Mouse (Mus musculus) left cerebral cortex, adult 8-10 months (tissue): Measurements from ENCODE around the gene Capn2. TPM values are rescaled to one million over a fixed set of nuclear protein-coding genes. Genes with fewer than 3 reads are reported as not detected.

Source experiments
- DNase-seq, 2 experiments: peaks; one replicate each; pipeline ENCODE4 v3.0.0; 2022; ENCODE audit warnings: low spot score in 2 of 2
- total RNA-seq, 4 experiments: library from RNA; stranded (reverse); gene quantifications; 2 replicates each; pipeline ENCODE4 v1.2.4; 2022

Gene Capn2
- total RNA-seq, 4 experiments from 2014 or later, result 66.6 to 73.1 (median 71.6) TPM

DNA sequence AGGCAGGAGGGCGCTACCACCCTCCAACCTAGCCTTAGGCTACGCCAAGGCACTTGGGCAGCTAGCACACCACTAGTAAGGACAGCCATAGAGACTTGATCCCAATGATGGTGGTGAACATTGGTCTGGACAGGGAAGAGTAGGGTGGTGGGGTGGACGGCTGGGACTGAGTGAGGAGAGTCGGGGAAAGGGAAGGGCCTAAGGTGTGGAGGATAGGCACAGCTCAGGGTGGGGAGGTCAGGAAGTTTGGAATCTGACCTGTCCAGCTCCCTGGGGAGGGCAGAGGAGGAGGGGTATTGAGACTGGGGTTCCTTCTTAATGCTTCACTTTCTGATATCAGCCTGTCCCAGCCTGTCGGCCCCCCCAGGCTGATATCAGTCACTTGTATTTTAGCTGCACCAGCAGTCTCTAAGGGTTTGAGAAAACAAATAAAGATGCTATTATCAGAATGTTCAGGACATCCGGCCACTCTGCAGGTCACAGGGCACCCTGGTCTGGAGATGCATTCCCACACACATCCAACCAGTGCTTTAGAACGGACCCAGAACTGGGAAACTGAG, 14.8 kb downstream of the Capn2 start:
- no peak for DNase-seq

DNA sequence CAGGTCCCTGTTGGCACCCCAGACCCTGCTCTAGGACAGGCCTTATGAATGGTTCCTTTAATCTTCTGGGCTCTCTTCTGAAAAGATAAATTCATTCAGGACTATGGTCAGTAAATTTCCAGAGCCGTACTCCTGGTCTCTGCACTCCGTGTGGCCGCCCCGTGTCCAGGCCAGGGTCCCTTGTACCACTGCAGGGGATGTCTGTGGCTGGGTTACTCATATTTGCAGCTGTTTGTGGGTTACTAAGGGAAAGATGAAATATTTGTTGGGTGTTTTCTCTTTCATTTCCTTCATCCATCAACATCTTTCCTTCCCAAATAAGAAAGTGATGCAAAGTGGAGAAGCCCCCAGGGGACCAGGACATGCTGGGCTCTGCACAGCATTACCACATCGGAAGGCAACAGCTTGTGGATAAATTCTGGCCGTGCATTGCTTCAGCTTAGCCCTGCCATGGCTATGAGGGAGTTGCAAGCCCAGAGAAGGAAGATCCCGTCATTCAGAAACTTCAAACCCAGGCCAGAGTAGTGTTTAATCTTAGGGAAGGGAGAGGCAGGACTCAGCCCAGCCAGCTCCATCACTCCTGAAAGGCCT, 15.5 kb downstream of the Capn2 start:
- DNase-seq, result no peak

DNA sequence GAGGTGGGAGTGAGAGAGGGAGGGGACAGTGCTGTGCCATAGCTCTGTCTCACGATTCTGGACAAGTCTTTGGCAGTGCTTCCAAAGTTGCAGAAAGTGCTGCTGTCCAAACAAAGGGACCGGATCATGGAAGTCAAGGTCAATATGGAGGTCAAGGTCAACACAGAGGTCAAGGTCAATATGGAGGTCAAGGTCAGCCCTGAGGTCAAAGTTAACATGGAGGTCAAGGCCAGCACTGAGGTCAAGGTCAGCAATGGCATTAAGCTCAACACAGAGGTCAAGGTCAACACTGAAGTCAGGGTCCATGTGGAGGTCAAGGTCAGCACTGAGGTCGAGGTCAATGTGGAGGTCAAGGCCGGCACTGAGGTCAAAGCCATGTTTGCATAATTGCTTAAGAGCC, 16.6 kb downstream of the Capn2 start:
- no peak for DNase-seq

DNA sequence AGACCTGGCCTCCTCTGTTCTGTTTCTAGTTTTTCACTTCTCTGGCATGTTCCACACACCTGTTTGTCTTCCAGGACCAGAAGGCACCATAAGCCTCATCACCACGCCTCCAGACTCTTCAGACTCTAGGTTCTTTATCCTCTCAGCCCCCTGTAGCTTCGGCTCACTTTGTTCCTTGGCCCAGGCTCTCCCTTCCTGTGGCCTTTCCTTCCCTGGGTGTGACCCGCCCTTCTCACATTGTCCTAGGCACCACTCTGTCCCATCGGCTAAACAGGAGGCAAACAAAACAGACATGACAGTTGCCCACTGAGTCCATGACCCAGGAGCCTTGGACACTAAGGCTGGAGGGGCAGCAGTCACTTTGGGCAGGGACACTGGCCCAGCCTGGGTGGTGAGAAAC, 17.2 kb downstream of the Capn2 start:
- no peak for DNase-seq

DNA sequence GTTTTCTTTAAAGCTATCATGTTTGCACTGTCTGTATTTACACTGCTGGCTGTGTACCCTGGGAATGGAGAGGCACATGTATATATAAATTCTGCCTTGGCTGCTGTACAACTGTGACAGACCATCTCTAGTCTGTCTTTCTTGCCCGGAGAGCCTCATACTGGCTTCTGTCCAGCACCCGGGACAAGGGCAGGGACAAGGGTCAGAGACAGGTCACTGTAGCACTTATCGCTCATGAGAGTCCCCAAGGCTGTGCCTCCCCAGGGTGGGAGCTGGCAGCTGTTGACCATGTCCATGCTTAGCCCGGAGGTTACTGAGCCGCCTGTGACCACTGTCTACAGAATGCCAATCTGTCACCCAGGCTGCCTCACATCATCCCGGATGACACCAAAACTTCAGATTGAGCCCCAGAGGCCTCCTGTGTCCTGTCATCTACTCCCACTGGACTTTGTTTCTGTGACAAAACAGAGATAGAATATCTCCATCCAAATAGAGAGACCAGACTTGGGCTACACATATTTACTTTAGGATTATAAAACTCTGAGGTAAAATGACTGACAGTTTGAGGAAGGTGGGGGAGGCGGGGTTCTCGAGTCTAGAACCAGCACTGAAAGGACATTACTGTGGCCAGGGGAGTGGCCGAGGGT, 17.8 kb downstream of the Capn2 start:
- no peak for DNase-seq

DNA sequence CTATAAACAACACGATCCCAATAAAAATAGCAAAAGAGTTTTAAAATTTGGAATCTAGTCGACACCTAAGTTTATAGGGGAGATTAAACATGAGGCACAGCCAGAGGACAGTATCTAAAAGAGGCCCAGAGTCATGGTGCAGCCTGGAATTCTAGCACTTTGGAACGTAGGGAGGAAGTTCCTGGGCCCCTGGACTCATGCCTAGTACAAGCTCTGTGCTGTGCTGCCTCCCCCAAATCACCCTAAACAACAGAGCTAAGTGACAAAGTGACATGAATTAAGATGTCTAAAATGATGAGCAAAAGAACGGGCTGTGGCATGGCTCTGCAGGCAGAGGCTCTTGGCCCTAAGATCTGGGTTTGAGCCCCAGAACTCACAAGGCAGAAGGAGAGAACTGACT, 19.7 kb downstream of the Capn2 start:
- no peak for DNase-seq

DNA sequence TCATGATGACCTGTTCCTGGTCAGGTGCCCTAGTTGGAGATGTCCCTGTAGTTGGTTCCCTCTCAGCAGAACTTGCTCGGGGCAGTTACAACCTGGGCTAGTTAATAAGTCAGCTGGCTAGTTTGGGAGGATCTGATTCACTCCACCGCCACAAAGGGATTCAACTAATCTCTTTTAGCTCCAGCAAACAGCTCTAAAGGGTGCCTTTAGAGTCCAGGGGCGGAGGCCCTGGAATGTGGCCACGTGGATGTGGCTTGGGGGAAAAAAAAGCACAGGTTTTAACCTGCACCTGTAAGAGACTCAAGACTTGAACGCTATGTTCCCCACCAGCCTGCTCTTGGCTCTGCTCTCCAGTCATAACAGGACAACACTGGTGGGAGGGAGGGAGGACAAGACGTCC, 20.7 kb downstream of the Capn2 start:
- no peak for DNase-seq

DNA sequence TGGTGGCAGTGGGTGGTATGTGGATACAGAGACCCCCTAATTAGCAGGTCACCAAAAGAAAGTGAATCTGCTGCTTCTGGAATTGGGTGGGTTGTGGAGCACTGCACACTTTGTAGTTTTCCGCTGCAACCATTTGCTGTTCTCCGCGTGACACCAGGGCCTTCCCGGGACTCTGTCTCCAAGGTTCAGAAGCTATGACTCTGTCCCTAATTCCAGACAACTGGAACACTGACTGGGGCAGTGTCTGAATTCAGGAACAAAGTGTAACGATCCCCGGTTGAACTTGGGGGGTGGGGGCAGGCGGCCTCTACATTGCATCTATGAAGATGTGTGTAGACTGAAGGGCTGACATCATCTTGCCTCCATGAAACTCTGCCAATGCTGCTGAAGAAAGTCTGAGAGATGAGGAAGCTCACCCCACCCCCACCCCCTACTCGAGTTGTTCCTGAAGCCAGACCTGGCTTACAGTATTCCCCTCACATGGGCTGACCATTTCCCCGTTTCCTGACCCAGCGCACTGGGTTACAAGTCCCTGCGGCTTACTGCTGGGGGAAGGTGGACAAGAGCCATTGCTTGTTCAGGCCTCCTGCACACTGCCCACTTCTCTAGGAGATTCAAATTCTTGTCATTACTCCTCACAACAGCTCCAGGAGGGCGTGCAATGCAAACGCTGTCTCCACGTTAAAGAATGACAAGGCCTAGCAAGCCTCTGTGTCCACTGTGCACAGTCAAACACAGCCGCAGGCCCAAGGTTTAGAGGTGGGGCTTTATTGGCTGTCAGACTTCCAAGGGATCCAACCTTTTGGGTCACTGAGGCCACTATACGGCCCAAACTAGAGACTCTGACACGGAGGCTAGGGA, 22.9 kb downstream of the Capn2 start:
- no peak for DNase-seq

DNA sequence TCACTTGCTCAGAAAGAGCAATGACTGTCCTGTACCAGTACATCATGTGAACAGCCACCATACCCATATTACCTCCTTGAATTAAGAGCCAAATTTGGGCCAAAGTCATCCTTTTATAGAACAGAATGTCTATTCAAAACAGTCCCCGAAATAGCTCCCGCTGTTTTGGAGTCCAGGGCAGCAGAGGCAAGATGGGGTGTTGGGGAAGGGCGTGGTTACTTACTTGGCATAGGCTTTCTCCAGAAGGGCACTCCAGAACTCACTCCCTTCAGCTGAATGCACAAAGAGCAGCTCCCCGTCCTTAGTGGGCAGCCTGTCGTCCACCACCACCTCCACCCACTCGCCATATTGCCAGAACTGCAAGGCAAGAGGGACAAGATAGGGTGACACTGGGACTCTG, 25.6 kb downstream of the Capn2 start:
- no peak for DNase-seq

DNA sequence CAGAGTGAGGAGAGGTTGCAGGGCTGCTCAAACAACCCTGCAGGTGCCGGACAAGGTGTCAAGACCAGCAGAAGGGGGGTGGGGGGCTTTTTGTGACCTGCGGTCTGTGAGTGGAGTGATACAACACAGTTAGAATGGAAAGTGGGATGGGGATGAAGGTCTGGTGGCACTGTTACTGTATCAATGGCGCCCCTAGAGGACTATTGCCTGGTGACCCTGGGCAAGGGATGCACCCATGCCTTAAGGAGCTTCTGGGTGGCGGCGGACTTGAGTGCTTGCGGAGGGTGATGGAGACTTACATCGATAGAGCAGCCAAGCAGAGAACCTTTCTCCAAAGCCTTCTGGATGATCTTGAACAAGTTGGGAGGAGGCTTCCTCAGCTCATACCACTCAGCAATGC, 26.8 kb downstream of the Capn2 start:
- DNase-seq, result no peak

DNA sequence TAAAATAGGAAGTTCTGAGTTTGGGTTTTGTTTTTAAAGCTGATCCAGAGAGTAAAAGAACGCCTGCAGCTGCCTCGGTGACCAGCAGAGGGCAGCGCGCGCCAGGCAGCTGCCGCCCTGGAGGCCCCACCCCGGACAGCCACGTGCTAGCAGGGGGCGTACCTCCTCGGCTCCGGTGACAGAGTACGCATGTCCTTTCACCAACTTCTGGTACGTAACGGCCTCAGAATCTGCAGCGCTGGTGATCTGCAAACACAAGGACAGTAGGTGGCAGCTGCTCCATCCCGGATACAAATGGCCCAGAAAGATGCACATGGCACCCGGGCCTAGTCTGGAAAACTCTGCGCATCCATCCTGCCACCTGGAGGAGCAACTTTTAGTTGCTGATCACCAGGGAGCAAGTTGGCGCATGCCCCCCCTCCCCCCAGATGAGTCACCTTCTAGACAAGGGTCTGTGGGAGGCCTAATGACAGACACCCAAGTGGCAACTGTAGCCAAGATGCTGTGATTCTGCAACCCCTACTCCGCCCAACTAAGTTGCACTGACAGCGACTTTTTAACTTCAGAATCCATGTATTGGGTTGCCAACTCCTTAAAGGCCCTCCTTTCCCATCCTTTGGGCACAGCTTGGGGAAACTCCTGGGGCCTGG, 27.5 kb downstream of the Capn2 start:
- DNase-seq, result peak; percentile 82 to 94

DNA sequence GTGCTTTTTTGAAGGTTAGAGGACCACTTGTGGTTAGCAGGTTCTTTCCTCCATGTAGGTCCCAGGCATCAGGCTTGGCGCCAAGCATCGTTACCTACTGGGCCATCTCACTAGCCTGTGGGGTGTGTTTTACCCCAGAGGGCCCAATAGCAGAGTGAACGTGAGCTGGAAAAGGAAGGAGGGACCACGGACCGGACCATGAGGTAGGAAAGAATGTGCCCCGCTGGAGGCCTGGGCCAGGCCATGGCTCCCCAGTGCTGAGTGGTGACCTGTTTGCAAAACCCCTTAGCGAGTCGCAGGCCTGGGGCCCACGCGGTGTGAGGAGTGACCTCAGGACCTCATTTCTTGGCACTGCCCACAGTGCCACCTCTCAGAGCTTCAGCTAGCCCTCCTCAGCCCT, 28.9 kb downstream of the Capn2 start:
- no peak for DNase-seq

DNA sequence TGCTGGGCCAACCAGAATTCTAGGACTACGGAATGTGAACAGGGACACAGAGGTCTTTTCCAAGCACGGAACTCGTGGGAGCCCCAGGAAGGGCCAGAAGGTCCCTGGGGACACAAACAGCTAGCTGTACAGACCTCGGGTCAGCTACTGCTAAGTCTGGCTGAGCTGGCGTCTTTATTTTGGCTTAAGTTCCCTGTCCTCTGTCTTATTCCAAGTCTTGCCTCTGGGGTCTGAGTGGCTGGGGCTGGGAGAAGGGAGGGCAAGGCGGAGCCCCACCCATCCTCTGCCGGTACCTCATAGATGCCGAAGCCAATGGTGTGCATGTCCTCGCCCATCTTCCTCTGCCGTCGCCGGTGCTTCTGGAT, 33.5 kb downstream of the Capn2 start:
- DNase-seq, result peak in 1 of 2 experiments; percentile 62

DNA sequence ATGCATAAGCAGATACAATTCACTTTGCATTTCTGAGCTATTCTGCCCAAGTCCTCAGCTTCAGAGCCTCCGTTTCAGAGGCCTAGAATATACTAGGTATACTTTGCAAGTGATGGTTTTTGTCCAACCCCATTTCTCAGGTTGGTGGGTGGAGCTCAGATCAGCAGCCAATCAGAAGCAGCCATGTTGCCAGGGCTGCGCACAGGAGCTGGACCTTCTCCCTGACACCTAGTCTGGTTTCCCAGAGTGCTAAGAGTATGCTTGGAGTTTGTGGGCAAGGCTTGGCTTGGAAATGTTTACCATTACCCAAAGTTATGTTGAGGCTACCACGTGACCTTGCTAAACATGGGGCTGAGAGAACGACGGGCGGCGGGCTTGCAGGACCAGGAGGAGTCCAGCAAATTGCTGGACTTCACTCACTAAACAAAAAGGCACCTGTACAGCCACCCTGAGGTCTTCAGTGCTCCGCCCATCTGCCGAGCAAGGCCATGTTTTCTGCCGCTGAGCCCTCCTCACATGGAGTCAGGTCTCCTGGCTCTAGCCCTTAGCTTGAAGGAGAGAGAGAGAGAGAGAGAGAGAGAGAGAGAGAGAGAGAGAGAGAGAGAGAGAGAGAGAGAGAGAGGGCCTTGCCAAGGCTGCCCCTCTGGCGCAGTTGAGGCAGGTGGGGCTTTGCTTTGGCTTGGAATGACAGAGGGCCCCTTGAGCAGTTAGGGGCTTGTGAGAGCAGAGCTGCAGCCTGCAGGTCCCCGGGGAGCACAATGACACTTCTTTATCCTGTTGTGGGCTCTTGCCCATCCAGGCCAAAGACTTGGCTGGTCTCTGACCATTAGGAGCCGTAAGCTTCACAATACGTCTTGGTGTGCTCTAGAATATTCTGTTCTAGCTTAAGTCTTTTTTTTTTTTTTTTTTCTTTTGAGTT, 34.2 kb downstream of the Capn2 start:
- DNase-seq, result peak in 1 of 2 experiments; percentile 63

DNA sequence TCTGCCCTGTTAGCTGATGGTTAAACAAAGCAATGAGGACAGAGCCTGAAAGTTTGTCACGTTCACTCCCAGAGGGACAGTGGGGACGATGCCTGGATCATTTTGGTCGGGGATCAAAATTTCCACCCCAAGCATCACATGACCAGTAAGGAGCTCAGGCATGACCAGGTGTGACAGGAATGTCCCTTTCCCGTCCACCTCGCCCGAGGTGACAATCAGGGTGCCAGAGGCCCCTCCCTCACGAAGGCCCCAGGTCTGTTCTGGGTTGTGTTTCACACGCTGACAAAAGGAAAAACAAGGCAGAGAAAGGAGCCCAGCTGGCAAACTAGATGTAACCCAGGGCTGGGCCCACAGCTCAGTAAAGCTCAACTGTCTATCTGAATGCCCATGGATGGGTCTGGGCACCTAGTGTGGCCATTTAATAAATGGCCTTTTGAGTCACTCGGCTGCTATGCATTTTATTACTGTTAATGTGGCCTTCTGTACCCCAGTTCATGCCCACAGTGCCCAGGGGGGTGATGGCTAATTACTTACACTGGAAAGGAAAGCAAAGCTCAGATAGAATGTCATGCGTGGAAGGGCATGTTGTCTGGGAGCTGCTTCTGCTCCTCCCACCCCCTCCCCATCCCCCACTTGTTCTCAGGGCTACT, 35.6 kb downstream of the Capn2 start:
- DNase-seq, result no peak

DNA sequence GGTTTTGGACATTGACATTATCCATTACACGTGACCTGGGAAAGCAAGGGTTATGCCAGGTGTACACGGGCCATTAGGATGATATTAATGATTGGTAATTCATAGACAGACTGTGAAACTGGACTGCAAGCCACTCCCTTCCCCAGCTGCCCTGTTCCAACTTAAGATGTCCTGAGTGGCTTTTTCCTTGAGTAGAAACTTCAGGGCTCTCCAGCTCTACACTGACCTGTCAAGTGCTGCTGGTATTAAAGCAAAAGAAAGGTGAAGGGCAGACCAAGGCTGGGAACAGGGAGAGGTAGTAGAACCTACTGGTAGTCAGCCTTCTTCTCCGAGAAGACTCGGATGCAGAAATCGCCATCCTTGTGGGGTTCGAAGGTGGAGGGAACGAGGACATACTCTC, 36.3 kb downstream of the Capn2 start:
- DNase-seq, result no peak

DNA sequence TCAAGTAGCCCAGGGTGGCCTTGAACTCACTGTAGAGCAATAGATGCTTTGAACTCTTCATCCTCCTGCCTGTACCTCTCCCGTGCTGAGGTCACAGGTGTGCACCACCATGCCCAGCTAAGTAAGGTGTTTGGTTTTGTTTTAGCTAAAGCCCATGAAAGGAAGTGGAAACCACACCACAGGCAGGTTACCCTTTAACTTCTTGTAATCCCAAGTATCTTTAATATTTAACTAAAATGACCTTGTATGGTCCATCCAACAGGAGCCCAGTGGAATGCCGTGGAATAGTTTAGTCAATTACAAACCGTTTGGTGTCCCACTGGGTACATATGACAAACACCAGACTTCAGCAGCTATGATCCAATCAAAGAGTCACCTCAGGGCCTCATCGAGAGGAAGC, 38.5 kb downstream of the Capn2 start:
- DNase-seq, result no peak

DNA sequence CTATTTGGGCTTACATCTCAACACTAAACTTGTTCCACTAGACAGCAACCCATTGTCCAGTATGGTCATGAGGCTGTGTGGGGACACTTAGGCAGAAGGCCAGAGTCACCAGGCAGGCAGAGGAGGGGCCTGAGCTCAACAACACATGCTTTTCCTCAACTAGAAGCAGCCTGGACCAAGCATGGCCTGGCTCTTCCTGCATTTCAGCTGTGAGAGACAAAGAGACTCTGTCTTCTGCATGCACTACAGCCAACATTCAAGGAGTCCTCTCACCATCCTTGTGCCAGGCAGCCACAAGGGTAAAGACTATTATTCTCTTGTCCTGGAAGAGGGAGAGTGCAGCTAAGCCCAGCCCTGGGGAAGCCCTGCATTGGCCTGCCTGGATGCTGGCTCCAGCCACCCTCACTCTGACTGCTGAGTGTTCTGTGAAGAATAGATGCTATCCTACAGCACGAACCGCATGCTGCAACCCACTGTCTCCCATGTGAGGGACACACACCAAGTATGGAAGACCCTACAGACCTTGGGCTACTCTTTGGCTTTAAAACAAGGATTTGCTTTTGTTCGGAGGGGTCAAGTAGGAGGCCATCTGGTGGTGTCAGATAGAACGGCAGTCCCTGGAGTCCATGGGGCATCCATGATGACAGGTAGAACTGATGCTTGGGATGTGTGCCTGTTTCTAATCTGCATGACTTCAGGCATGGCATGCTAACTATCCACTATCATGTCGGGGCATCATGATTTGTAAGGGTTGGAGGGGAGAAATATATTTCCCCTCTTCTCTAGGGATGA, 42.2 kb downstream of the Capn2 start:
- peak in 1 of 2 experiments; percentile 79 for DNase-seq

DNA sequence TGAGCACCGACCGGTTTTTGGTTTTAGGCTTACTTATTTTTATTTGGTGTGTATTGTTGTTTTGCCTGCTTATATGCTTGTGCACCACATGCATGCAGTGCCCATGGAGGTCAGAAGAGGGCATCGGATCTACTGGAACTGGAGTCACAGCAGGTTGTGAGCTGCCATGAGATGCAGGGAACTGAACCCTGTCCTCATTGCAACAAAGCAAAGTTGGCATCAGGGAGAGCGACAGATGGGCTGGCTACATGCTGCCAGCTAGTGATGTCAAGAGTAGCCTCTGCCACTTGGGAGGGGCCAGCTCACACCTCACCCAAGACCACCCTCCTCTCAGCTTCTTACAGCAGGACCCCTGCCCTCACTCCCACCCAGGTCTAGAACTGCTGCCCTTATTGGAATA, 51.4 kb downstream of the Capn2 start:
- no peak for DNase-seq
